Mouse (Mus musculus) ovary, postnatal 10 days (tissue): Measurements from ENCODE around the gene Pth.

Experiments
- DNase-seq: peaks from one replicate; pipeline ENCODE4 v3.0.0; 2022; ENCODE audit warnings: low spot score

The Pth gene

DNA sequence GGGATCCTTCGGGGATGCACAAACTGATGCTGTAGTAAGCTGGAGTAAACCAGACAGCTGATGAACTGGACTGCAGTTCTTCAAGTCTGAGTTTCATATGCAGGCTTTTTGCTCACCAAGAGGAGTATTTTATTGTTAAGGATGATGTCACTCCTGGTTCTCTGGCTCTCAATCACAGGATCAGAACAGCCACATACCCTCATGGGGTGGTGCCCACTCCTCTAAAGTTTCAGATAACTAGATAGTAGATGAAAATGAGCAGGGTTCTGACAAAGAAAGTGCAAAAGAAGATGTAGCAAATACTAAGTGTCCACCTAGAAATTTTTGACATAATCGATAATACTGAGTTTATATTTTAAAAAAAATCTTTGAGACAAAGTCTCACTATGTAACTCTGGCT is at the start of gene Pth:
TSS of gene Pth (minus strand) at position 101 of the 400 bp plus-strand sequence.
- DNase-seq, result no peak

DNA sequence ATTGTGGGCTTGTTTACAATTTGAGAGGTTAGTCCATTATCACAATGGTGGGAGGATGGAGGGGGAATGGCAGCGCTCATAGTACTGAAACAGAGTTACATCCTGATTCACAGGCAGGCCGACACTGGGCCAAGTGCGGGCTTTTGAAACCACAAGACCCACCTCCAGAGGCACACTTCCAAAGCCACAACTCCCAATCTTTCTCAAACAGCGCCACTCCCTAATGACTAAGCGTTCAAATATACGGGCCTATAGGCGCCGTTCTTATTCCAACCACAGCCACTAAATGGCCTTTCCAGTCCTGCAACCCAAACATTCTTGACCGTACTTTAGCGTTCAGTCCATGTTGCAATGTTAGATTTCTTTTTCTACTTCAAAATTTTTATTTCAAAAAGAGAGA is 47.9 kb upstream of the Pth start:
- DNase-seq, result no peak

DNA sequence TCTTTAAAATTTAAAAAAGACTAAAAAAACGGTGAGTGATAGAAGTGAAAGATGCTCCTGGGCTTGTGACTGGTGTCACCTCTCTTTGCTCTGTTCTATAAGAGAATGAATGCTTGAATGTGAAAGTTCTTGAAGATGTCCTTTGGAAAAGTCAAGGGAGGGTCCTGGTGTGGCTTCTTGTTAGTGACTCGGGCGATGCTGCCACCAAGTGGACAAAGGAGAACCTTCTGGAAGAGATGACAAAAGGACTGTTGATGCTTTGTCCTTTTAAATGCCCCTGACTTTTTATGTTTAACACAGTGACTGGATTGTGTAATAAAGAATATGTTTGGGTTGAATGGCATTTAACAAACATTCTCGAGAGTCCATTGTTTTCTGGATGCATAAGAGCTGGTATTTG is 45.9 kb upstream of the Pth start:
- DNase-seq, result no peak

DNA sequence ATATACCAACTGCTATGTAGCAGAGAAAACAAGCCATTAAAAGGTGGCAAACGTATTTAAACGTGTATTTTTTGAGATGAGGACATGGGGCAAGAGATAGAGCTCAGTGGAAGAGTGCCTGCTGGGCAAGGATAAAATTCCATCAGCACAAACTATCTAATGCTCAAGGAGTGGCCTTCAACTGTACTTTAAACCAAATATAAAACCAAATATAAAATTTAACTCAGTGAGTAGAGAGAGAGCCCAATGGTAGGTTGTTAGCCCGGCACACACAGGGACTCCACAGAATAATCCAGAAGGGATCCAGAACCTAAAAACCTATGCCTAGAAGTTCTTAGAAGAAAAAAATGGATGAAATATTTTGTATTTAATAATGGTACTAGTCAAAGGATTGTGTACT is 45.1 kb upstream of the Pth start:
- DNase-seq, result no peak

DNA sequence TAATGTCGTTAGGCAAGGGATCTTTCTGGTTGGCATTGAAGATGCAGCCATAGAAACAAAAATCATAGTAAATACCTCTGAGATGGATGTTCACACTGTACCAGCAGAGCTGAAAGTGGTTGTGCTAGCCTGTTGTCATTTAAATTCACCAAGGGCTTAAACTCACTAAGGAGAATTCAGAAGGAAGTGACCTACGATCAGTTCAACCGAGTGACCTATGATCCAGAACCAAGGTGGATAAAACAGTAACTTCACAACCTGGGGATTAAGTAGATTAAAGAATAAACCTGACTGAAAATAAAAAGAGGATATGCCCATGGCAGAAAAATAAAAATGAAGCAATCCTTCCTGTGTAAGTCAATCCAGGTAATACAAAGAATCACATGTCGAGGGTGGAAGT is 44.5 kb upstream of the Pth start:
- no peak for DNase-seq

DNA sequence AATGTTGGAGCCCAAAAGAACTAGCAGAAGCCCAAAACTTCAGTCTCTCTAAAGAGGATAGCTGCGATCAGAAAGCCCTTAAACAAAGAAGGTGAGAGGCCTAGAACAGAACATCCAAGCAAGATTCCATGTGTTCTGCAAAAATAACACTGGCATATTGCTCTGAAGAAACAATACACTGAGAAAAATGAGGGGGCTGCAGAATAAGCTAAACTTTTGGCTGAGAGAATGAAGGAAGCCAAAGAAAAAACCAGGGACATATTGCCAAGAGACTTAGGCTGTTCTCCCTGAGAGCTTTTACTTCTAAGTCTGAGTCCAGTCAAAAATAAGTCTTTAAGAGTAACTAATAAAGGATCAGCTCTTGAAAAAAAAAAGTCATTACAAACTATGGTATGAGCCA is 32.4 kb upstream of the Pth start:
- DNase-seq, result no peak

DNA sequence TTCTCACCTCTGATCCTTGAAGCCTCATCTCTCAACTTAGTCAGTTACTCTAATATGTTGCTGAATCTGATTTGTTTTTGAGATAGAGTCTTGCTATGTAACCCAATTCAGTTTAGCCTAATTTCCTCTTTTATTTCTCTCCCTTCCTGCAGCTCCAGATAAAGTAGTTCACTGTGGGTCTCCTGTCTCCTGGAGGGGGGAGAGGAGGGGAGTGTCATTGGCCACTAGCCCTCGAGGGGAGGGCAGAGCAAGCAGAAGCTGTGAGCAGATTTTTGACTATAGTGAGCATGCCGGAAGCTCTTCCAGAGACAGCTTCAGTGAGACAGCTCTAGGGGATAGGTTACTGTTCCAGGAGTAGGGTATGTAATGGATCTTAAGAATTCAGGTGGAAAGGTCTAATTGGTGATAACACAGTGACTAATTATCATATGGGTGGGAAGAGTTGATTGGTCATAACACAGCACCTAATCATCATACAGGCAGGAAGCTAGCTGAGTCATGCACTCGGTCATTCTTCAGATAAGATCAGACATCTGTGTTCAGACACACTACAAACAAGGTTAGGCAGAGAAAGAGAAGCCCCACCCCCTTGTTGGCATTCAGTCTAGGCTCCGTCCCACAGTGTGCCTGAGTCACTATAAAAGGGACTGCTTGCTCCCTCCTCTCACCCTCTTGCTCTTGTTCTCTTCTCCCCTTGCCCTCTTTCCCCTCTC is 30.9 kb upstream of the Pth start:
- DNase-seq, result no peak

DNA sequence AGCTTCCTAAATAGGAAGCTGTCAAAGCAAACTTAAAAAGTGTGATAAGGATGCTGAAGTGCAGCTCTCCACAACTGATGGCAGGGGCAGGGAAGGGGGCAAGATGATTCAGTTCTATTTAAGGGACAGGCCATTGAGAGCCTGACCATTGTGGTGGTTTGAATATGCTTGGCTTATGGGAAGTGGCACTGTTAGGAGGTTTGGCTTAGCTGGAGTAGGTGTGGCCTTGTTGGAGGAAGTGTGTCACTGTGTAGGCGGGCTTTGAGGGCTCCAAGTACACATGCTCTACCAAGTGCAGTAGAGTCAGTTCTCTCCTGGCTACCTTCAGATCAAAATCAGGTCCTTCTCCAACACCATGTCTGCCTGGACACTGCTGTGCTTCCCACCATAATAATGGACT is 28.2 kb upstream of the Pth start:
- DNase-seq, result no peak

DNA sequence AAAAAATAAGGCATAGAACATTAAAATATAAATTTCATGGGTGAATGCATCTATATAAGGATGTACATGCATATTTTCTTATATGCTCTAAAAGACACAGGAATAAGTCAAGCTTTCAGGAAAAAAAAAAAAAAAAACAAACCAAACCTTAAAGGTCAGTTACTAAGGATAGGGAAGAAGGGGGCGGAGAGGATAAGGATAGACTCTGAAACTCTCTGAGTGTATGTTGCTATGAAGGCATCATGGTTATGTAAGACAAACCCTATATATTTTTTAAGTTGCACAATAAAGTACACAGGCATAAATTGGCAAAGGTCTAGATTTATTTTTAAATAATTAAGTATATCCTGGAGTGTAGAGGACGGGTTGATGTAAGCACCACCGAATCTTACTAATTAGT is 26.9 kb upstream of the Pth start:
- no peak for DNase-seq

DNA sequence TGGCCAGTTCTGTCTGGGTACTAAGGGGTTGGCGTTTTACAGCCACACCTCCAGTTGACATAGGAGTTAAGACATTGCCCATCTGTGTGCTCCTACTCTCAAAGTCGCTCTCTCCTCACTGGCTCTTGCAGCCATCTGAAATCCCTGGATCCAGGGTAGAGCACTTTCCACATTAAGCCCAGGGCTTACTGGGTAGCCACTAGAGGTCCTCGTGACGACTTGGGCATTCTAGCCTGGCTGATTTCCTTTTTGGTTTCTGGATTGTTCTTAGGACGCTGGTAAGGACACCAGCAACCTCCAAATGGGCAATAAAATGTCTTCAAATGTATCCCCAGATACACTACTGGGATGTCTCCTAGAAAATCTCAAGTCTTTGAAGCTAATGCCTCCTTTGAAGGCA is 20.3 kb upstream of the Pth start:
- no peak for DNase-seq

DNA sequence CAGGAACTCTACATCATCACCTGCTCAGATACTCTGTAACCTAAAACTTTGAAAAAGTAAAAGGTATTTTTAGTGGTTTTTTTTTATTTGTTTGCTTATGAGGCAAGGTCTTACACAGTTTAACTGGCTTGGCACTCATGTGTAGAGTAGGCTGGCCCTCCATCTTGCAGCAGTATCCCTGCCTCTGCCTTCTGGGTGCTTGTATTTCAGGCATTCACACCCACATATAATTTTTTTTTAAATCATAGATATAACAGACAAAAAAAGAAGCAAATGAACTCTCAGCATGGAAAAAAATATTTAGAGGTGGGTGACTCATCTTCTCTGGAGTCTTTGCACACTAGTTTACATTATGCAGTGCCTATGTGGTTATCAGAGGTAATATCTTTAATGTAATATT is 9.7 kb upstream of the Pth start:
- no peak for DNase-seq

DNA sequence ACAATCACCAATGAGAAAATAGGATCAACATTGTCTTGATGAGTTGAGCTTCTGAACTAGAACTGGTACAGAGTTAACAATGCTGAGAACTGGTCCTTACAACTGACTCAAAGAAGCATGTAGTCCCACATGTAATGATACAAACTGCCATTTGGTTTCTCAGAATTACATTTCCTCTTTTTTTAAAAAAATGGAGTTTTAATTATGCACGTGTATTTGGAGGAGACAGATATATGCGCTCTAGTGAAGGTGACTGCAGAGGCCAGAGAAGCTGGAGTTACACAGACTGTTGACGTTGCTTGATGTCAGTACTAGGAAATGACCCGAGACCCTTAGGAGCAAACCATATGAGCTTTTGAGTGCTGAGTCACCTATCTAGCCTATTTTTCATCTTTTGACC is 8.3 kb upstream of the Pth start:
- DNase-seq, result no peak

DNA sequence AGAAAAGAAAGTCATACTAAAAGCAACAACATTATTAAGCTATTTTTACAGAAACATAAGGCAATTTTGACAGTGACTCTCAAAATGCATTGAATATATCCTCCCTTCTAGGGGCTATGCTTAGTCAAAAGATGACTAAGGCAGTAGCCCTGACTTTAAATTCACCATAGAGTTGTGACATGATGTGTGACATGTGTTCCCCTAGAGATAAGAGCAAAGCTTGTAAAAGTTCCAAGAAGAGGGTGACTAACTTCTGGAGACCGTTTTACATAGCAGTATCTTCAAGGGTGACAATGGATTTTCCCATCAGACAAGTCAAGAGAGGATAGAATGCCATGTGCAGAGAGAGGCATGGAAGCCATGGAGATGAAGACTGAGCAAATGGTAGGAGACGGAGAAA is 3.2 kb upstream of the Pth start:
- DNase-seq, result no peak

DNA sequence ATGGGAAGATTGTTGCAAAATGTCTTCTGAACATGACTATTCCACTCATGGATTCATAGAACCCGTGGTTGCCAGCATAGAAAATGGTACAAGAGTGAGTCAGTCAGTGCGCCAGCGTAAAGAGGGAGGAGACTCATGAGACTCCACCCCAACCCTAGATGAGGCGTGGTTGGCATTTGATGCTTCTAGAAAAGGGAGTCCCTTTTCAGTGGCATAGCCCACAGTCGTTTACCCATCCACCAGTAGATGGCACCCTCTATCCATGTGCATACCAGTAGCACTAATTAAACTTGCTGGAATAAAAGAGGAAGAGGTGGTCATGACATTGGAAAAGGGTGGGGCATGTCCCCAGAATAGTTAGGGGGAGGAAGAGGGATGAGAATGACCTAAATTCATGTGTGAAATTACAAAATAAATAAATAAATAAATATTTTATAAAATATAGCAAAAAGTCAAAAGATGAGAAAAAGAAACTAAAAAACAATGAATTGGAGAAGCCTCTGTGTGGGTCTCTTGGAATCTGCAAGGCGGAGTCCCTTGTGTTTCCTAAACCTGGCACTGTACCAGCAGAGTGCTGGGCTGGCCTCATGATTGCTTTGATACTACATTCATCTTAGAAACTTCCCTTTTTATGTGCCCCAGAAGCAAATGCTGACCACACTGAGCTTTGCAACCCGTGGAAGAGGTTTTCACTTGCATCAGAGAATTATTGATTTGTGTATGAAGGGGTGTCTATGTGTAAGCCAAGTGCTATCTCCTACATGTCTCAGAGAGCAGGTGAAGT is 10.3 kb downstream of the Pth start:
- DNase-seq, result no peak

DNA sequence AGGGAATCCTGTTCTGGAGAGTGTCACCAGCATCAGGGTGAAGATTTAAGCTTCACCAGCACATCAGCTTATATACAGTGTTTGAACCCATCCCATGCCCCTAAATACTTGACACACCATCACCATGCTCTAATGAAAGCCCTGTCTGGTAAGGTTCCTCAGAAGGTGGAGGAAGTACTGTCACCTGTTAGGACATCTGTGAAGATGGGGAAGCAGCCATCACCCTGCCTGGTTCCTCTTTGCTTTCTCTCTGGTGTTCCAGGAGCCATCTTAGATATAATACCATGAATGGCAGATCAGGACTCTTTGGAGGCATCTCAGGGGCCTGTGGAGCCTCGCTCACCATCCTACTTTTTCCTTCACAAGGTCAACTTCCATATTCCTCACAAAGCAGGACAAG is 15.7 kb downstream of the Pth start:
- DNase-seq, result no peak

DNA sequence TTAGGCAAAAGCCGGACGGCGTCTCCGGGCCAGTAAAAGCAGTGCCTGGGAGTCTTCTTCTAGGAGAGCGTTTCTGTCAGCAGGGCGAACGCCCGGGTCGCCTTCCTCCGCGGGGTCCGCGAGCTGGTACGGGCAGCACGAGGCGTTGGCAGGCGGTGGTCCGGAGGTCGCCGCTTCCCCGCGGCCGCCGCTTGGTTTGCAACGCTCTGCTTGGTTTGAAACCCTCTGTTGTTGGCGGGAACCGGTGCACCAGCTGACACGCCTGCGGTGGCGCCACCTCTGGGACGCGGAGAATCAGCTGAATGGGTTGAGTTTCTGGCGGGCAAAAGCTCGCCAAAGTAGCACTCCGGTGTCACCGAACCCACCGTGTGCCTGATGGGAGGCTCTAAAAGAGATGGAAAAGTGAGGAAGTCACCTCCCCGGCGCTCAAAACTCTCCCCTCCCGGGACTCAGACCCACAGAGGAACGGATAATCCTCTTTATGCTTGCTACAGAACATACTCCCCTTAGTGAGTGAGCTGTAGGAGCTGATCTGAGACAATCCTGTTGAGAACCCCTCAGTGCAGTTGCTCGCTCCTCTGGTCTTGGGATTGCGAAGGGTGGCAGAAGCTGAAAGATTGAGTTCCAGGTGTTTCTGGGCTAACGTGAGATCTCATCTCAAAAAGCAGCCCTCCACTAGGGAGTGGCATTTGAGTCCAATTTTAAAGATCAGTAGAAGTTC is 18.6 kb downstream of the Pth start:
- no peak for DNase-seq

DNA sequence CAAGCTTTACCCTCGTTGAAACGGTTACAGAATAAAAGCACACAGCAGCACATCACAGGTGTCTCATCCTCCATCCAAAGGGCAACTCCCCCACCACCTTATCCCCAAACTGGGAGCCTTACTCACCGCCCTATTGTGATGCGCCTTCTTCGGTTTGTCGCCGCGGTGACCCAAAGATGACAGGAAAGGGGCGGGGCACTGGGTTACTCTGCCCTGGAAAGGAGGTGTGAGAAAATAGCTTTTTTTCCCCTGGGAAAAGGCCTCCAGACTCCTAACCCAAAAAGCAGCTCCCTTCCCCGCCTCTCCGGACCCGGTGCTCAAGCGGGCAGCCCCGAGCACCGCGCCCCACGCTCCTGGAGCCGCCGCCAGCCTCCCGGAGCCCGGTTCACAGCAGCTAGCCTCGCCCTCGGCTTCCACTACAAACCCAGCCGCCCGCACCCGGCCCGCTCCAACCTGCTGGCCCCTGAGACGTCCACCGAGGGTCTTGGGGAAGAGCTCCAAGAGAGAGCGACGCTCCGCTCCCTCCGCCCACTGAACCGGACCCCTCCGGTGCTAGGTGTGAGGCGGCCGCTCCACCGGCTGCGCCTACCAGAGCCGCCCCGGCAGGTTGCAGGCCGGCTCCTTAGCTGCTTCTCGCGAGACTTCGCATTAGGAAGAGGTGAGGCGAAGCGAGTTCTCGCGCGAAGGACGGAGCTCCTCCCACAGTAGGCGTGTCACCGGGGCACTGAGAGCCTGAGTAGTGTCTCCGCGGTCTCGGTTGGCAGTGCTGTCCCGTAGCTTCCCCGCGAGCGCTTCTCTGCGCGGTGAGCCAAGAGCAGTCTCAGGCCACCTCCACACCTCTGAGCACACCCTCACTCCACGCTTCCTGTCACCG is 19.4 kb downstream of the Pth start, which contains the start of gene Btbd10:
TSS of gene Btbd10 (minus strand) at position 647 of the 874 bp plus-strand sequence.
- peak; percentile 83 for DNase-seq

DNA sequence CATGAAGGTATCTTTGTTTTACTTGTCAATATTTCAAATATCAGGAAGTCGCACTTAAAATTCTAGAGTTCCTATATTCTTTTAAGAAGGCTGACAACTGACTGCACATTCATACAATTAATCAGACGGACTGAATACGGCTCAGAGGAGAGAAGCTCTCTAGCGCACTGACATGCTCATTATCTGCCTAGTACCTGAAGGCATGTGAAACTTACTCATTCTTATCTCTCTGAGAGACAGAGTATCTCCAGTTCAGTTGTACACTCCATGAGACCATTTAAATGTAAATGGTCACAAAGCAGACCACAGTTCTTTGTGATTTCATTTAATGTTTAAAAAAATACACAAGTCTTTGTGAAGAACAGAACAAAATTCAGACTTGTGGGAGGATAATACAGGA is 20.9 kb downstream of the Pth start:
- DNase-seq, result no peak

DNA sequence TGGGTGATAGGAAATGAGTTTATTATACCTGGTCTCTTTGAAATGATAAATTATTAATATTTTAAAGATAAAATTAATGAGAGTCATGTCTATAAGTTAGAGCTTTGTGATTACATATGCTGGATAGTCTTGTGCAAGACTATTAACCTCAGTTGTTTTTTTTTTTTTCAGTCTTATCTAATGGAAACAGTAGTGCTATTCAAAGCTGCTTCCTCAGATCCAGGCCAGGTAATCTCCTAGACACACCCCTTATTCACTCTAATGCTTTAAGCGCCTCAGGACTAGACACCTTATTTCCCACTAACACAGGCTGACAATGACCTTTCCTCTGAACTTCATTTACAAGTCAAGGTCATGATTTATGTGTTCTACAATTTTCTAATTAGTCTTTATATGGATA is 39.3 kb downstream of the Pth start:
- DNase-seq, result no peak

DNA sequence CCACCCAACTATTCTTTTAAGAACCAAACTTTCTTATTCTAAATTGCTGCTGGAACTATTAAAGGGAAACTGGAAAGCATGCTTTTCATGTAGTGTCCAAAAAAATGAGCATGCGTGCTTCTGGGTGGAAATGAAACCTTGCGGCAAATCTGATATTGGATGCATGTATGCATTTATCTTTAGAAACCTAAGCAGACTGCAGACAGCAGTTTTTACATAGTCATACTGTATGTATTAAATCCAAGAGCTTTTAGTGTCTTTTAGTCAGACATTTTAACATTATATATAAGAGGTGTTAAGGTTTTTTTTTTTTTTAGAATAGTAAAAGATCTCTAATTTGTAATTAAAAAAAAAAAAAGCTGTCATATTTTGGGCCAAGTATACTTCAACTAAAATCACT is 40.7 kb downstream of the Pth start:
- DNase-seq, result no peak

DNA sequence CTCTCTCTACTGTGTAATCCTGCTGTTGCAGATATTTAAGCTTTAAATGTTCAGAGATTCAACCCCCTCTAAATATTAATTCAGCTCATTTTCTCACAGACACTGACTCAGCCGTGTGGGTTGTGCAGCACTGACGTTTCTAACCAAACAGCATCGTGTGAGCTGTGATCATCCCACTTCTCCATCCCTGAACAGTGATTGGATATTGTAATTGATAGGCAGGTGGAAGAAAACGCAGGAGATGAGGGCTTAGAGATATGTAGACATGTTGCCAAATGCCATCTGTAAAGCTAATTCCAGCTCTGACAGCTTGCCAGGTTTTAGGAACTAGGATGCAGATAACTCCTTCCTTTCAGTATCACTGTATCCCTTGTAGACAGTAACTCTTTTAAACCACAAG is 41.1 kb downstream of the Pth start:
- no peak for DNase-seq
